Mouse (Mus musculus): Measurements from ENCODE around the gene Mras.

The Mras gene

DNA sequence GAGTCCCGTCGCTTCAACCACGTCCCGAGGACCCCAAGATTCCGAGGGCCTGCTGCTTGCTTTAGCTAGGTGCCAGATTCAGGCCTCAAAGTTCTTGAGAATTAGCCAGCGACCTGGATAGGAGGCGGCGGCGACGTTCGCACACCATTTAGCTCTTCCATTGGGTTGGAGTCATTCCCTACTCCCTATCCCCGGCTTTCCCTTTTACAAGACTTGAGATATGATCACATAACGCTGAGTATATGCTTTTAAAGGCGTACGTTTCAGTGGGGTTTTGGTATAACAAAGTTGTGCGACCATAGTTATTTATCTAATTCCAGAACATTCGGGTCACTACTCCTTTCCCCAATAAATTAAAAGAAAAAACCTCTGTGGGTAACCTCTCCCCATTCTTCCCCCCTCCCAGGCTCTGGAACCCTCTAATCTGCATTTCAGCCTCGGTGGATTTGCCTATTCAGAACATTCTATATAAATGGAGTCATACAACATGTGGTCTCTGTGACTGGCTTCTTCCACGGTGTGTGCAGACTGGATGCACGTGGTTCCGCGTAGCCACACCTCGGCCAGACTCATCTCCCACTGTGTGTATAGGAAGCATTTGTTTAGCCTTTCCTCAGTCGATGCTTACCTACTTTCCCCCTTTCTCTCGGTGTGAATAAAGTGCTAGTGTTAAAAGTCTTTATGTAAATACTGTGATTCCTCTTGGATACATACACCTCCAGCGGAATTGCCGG, at the start of gene Mras:
Gene Mras, minus strand, starts transcription at position 351 of the 734 bp plus-strand sequence.
- no peak for DNase-seq (ENCODE audit: low read depth)

- DNase-seq (ENCODE audit: low read depth): no peak
Measured at GRCm38 (mm10) chr9:99485144-99485543, 48.0 kb upstream of the Mras start.

GRCm38 (mm10) chr9:99484632-99485031, 47.5 kb upstream of the Mras start:
- DNase-seq (ENCODE audit: low read depth): no peak

DNA sequence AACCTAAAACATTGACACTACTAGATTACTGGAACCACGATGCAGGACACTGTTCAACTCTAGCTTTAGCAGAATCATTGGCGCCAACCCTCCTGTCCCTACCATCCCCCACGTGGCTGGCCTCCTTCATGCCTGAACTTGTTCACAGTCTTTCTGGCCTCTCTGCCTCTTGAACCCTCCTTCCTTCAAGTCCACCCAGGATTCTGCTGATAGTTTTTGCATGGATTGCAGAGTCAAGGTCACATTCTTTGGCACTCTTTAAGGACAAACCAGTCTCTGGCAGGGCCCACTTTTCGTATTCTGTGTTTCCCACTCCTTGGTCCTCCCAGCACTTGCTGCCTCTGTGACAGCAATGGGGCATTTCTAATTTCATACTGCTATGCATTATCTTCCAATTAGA, 46.0 kb upstream of the Mras start:
- no peak for DNase-seq (ENCODE audit: low read depth)

DNA sequence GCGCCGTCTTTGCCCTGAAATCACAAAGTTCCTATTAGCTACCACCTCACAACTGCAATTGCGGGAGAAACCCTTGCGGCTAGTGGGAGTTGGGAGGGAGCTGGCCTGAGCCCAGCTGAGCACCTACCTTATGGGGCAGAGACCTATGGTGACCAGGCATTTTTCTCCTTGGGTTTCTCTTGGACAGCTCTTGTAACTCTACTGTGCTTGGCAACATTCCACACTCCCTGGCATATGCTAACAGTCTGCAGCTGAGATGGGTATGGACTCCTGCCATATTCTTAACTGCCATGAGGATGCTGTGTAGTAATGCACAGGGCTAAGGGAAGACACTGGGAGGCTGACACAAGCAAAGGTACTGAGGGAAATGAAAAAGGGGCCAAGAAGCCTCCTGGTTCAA, 43.6 kb upstream of the Mras start:
- no peak for DNase-seq (ENCODE audit: low read depth)

DNA sequence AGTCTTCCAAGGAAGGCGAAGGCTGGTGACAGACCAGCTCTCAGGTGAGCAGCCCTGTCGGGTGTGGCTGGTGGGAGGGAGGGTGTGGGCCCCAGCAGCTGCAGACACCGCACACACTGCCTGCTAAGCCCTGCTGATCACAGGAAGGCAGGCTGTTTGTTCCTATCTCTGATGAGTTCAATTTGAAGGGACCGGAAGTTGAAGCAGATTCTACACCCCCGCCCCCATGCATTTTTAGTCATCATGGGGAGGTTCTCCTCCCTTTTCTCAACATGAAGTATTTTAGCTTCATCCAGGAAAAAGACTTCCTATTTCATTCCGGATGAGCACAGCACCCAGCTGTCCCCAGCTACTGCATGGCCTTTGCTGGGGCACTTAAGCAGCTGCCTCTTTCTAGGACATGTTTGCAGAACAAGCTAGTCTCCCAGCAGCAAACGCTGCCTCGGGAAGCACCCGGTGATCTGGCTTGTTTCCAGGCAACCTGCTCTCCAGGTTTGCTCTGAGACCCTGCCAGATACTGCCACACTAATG, 42.1 kb upstream of the Mras start:
- peak; percentile 49 for DNase-seq (ENCODE audit: low read depth)

DNA sequence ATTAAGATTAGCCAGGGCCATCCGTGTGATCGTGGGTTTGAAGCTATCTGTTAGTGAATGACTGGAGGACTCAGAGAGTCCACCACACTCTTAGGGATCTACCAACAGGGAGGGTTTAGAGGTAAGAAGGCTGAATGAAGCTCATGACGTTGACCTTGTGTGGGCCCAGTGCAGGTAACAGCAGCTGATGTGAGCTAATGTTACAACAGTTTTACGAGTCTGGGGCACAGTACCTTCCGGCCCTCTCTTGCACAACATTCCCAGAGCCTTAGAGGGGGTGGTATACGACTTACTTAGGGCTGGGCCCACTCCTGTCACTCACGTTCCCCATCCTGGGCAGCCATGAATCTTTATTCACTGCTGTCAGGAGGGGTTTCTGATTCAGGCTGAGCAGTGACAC, 34.2 kb upstream of the Mras start:
- DNase-seq (ENCODE audit: low read depth): no peak

GRCm38 (mm10) chr9:99470347-99471092, 33.3 kb upstream of the Mras start:
- no peak for DNase-seq (ENCODE audit: low read depth)

GRCm38 (mm10) chr9:99469681-99470273, 32.6 kb upstream of the Mras start:
- peak; percentile 43 for DNase-seq (ENCODE audit: low read depth)

DNA sequence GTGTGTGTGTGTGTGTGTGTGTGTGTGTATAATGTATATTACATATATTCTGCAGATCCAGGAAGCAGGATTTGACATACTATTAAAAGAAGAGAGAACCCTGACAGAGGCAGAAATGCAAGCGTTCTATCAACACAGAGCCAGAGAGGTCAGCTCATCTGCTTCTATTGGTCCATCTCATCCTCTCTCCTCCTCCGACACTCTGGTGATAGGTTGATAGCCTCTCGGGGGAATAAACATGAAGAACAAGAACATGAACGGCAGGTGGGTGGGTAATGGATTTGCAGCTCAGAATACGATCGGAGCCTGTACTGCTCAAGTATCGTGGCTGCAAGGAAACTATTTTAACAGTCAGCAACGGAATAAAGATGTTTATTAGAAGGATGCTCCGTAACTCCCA, 31.4 kb upstream of the Mras start:
- DNase-seq (ENCODE audit: low read depth): no peak

DNA sequence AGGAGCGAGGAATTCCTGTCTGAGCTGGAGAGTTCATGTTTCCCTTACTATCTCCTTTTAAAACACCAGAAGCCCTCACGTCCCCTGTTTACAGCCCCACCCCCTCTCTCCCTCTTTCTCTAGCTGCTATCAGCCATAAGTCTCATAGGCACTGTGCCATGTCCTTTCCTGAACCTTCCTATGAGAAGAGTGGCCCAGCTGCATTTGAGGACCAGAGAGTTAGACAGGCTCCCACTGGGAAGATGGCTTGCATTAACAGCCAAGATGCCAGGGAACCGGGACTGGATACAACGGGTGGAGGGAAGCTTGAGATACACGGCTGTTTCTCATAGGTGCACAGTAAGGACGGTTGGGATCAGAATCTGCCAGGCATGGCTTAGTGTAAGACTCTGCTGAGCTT, 27.7 kb upstream of the Mras start:
- DNase-seq (ENCODE audit: low read depth): no peak

GRCm38 (mm10) chr9:99459730-99460129, 22.5 kb upstream of the Mras start:
- no peak for DNase-seq (ENCODE audit: low read depth)

DNA sequence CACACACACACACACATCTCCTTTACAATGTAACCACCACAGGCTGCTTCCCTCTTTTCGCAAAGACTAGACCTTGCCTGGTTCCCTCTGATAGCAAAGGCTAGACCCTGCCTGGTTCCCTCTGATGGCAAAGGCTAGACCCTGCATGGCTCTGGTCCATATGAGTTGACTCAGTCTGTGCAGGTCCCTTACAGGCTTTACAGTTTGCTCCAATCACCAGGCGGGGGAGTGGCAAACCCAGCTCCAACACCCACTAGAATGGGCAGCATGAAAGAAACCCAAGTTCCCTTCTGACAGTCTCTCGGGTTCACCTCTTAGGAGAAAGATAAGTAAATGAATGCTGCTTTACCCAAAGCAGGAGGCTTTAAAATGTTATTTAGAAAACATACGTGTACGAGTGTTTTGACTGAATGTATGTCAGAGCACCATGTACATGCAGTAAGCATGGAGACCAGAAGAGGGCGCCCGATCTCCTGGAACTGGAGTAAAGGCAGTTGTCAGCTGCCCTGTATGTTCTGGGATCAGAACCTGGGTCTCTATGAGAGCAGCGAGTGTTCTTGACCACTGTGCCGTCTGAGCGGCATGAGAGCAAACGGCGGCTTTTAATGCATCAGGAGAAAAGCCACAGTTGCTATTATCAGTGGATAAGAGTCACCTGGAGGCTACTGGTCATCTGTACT, 21.5 kb upstream of the Mras start:
- DNase-seq (ENCODE audit: low read depth): peak; percentile 68

DNA sequence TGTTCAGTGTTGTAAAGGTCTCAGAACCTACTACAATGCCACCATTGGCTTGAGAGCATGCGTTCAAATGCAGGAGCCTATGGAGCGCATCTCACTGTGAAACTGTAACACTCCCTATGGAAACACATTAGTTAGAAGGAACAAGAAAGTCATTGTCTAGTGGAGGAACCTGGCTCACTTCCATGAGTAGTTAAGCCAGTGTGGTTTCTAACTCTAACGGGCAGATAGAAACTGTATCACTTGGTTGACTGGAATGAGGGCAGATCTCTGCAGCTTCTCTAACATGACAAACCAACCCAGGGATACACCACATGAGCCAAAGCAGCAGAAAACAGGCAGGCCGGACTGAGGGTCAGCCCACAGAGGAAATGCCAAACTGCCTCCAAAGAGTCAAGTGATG, 17.0 kb upstream of the Mras start:
- no peak for DNase-seq (ENCODE audit: low read depth)

GRCm38 (mm10) chr9:99451161-99451560, 14.0 kb upstream of the Mras start, which contains the start of gene Nme9:
Nme9 (plus strand) TSS chr9:99451475.
- no peak for DNase-seq (ENCODE audit: low read depth)

DNA sequence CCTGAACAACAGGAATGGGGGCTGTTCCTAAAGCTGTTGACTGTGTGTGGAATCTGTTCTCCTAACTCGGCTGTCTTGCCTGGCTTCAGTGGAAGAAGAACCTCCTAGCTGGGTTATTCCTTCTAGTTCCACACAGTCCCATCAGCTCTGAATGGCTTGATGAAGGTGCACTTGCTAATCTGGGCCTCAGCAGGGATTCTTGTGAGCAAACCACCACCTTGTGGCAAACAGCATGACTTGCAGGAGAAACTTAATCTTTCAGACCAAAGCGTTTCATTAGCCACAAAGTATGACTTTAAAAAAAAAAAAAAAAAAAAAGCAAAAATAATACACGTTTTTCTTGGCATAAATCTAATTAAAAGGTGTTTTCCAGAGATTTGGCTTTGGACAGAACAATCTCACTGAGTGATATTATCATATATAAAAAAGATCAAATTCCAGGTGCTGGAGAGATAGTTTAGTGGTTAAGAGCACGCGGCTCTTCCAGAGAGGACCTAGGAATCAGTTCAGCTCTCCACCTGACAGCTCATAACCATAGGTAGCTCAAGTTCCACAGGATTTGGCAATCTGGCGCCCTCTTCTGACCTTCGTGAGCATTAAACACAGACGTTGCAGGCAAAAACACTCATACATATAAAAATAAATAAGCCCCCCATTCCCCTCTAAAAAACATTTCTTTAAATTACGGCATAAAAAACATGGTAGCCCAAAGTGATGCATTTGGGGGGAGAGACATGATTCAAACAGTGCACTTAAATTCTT, 12.9 kb upstream of the Mras start:
- DNase-seq (ENCODE audit: low read depth): peak; percentile 20

GRCm38 (mm10) chr9:99447323-99447722, 10.1 kb upstream of the Mras start:
- DNase-seq (ENCODE audit: low read depth): no peak

DNA sequence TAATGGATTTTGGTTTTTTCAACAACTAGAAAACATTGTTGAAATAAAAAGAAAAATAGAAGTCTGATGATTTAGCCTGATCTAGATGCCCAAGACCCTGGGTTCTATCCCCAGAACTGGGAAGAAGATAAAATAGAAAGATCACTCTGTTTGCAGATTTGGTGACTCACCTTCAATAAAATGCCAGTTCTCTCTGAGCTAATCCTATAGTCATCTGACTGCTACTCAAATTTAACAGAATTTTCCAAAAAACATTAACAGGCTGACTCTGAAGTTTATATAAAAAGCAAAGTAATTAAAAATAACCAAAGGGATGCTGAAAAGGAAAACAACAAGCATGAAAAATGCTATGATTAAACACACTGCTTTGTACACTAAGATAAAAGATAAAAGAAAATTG, 9.1 kb upstream of the Mras start:
- no peak for DNase-seq (ENCODE audit: low read depth)

DNA sequence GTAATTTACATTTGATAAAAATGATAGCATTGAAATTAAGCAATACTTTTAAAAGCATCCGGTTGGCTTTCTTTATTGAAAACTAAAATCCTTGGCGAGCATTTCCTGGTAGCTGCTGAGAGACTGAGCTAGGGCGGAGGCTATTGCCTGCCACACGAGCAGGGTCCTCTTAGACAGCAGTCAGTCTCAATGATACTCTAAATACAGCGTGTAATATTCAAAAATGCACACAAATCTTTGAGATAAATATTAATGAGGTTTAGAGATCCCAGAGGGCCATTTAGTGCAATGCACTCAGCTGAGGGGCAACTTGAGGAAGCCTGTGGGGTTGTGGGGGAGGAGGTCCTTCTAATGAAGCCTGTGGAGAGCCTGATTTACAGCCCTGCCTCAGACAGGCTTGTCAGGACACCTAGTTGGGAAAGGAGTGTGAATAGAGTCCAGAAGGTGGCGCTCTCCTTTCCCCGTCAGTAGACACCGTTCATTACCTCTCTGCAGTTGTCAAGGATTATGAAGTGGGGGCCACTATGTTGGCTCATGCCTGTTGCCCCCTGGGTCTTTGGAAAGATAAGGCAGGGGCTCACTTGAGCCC, 7.5 kb upstream of the Mras start:
- DNase-seq (ENCODE audit: low read depth): no peak

DNA sequence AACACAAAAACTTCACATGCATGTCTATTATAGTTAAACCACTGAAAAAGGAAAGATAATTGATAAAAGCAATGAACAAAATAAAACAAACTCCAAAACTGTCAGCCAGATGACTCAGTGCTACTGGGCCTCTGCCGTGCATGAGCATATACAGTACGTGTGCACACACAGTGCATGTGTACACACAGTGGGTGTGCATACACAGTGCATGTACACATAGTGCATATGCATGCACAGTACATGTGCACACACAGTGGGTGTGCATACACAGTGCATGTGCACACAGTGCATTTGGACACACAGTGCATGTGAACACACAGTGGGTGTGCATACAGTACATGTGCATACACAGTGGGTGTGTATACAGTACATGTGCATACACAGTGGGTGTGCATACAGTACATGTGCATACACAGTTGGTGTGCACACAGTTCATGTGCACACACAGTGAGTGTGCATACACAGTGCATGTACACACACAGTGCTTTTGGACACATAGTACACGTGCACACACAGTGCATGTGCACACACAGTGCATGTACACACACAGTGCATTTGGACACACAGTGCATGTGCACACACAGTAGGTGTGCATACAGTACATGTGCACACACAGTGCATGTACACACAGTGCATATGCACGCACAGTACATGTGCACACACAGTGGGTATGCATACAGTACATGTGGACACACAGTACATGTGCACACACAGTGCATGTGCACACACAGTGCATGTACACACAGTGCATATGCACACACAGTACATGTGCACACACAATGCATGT, 4.7 kb upstream of the Mras start:
- no peak for DNase-seq (ENCODE audit: low read depth)

Measured in naive thymus-derived CD4-positive, alpha-beta T cell, adult 2 months (primary cell).